Mouse (Mus musculus): ENCODE data around the gene Mettl11b. TPM values are rescaled to one million over a fixed set of nuclear protein-coding genes. Genes with fewer than 3 reads are reported as not detected.

The Mettl11b gene
- polyA plus RNA-seq, 1 experiment from 2014 or later: 0.45 TPM

Other genes with a start within 250 kb of the Mettl11b start
- gene Kifap3, start 54.4 kb upstream of the Mettl11b start, polyA plus RNA-seq (2015; fragmentation: Nextera tagmentation; extraction: Ambion mirVana): 28.3 and 28.4 TPM in 2 replicates
- gene Scyl3, start 203.9 kb upstream of the Mettl11b start, polyA plus RNA-seq (2015; fragmentation: Nextera tagmentation; extraction: Ambion mirVana): 16.2 and 16.3 TPM in 2 replicates